Mouse (Mus musculus) hindbrain, embryonic 14.5 days (tissue): ENCODE results near the gene Raph1. TPM values are rescaled to one million over a fixed set of nuclear protein-coding genes. Genes with fewer than 3 reads are reported as not detected.

Experiments
- ATAC-seq: fragments of 200-750 bp; cut with Nextera tagmentation; 2 replicates; pipeline ENCODE4 v1.8.0; 2017; ENCODE audit warnings: moderate number of reproducible peaks, mild to moderate bottlenecking, moderate TSS enrichment, moderate library complexity; ENCODE audit not compliant: low FRiP score
- DNase-seq: peaks from one replicate; pipeline ENCODE4 v3.0.0-alpha.2; 2015; ENCODE audit warnings: low spot score
- H3K27ac ChIP-seq: fragments of 300-500 bp; sonication (generic); 2 replicates; pipeline ENCODE4 v1.5.1; 2014; ENCODE audit warnings: mild to moderate bottlenecking, moderate library complexity
- H3K27me3 ChIP-seq: fragments of 300-500 bp; sonication (generic); 2 replicates; pipeline ENCODE4 v1.6.1; 2014; ENCODE audit warnings: mild to moderate bottlenecking, low read length, mixed read lengths; ENCODE audit not compliant: control insufficient read depth, insufficient read depth
- H3K36me3 ChIP-seq: fragments of 300-500 bp; sonication (generic); replicated peaks from 2 replicates; pipeline ENCODE4 v1.6.1; 2014; ENCODE audit not compliant: control insufficient read depth, insufficient read depth
- H3K4me1 ChIP-seq: fragments of 300-500 bp; sonication (generic); replicated peaks from 2 replicates; pipeline ENCODE4 v1.6.1; 2014; ENCODE audit warnings: antibody characterized with exemption, low read length, mixed read lengths; ENCODE audit not compliant: control insufficient read depth, insufficient read depth
- H3K4me2 ChIP-seq: fragments of 300-500 bp; sonication (generic); replicated peaks from 2 replicates; pipeline ENCODE4 v1.6.1; 2014; ENCODE audit warnings: mild to moderate bottlenecking, moderate library complexity
- H3K4me3 ChIP-seq: fragments of 300-500 bp; sonication (generic); replicated peaks from 2 replicates; pipeline ENCODE4 v1.5.1; 2014; ENCODE audit warnings: mild to moderate bottlenecking, low read length
- H3K9ac ChIP-seq: fragments of 300-500 bp; sonication (generic); 2 replicates; pipeline ENCODE4 v1.6.1; 2014
- H3K9me3 ChIP-seq: fragments of 300-500 bp; sonication (generic); 2 replicates; pipeline ENCODE4 v1.6.1; 2016; ENCODE audit warnings: low read length; ENCODE audit not compliant: control insufficient read depth
- WGBS: fragments of 180-500 bp; shearing (Covaris S2); extraction: QIAGEN DNeasy Blood & Tissue Kit; methylation state at CpG from one replicate; pipeline ENCODE4 v1.1.7; 2014; 5-methylcytosine and 5-hydroxymethylcytosine counted together
- polyA plus RNA-seq: library from polyadenylated mRNA; unstranded; fragments of >200 nt; fragmentation: Nextera tagmentation; extraction: Ambion mirVana; gene quantifications from 2 replicates; pipeline ENCODE4 v1.2.1, GENCODE M21; 2014

Gene Raph1
- 34.9 and 36.7 TPM in 2 replicates for polyA plus RNA-seq

DNA sequence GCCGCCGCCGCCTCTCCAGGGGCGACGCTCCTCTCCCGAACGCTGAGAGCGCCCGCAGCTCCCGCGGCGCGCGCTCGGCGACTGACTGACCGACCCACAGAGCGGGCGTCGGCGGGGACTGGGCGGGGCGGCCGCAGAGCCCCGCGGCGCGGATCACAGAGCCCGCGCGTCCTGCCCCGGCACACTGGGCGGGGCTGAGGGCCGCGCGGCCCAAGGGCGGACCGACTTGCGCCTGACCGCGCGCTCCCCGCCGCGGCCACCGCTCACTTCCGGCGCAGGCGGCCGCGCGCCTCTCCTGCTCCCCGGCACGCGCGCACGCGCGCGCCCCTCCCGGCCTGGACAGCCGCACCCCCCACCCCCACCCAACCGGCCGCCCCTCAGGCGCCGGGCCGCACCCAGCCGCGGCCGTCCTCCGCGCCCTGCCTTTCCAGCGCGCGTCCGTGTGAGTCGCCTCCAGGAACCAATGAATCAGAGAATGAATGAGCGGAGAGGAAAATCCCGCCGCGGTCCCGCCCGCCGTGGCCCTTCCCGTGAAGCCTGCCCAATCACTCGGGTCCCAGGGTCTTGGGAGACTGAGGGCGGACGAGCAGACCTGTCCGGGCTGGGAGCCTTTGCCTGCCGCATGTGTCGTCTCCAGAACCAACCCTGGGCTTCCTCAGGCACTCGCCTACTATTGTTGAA lies at the start of gene Raph1:
Gene Raph1, minus strand, starts transcription at position 474 of the 681 bp plus-strand sequence.
- H3K9me3 ChIP-seq = no peaks in the 10 kb centered on the region
- peak within 1 kb of the TSS; percentile 100 for H3K27ac ChIP-seq
- H3K4me1 ChIP-seq = peaks cover 12% of the 10 kb centered on the region
- 0 out of 2 replicates have a peak, but pooled peaks cover under 1% of the 10 kb centered on the region for H3K36me3 ChIP-seq
- DNase-seq (peak; percentile 85), ATAC-seq (peak; percentile 97)
- H3K4me3 ChIP-seq = peak within 1 kb of the TSS; percentile 98
- H3K4me2 ChIP-seq = peak within 1 kb of the TSS; percentile 59
- H3K27me3 ChIP-seq = no peaks in the 10 kb centered on the region
- peak within 1 kb of the TSS; percentile 99 for H3K9ac ChIP-seq
- under 1% methylated on average over 71 of the region's 92 CpGs for WGBS

DNA sequence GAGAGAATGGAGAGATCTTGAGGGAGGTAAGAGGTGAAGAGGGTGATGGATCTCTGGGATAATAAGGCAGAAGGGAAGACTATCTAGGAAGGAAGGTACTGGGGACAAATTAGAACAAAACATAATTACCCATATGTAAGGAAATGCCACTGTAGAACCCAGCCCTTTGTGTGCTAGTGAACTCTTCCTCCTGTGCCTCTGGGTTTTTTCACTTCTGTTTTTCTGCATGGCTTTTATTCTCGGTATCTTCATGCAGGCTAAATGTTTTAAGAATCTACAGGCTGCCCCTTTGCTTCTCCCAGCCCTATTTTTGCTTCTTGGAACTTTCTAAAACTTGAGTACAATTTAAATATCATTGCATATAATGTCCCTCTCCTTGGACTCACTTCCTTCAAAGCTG lies 48.8 kb upstream of the Raph1 start:
- Histone ChIP-seq H3K4me3 (no peak overlapping the region), H3K27ac (no peak overlapping the region), H3K9ac (no peak overlapping the region), H3K36me3 (no peaks in the 10 kb centered on the region), H3K9me3 (no peaks in the 10 kb centered on the region), H3K27me3 (no peaks in the 10 kb centered on the region), H3K4me1 (no peaks in the 10 kb centered on the region), H3K4me2 (no peak overlapping the region)
- no peak for ATAC-seq
- 90% methylated on average over 1 of the region's 1 CpGs for WGBS
- DNase-seq = no peak

DNA sequence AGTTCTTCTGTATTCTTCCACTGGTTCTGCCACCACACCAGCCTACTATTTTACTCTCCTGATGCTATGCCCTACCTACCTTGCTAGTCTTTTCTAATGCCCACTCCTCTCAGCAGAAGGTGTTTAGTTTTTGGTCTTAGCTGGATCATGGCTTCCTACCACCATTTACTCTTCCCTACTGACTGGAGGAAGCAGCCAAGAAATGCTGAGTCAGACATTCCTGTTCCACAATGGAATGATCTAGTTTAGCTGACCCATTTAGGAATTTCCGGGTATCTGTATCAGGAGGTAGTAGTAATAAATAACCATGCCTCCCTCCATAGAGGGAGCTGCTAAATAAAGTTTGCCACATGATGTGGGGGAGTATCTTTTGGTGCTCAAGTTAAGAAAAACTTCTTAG lies 48.0 kb upstream of the Raph1 start:
- H3K9ac ChIP-seq = no peak overlapping the region
- no peak overlapping the region for H3K27ac ChIP-seq
- no peak overlapping the region for H3K4me3 ChIP-seq
- ATAC-seq (no peak), DNase-seq (no peak)
- 83% methylated on average over 1 of the region's 1 CpGs for WGBS
- H3K4me2 ChIP-seq = no peak overlapping the region
- H3K36me3 ChIP-seq = no peaks in the 10 kb centered on the region
- no peaks in the 10 kb centered on the region for H3K27me3 ChIP-seq
- no peaks in the 10 kb centered on the region for H3K4me1 ChIP-seq
- H3K9me3 ChIP-seq = no peaks in the 10 kb centered on the region

DNA sequence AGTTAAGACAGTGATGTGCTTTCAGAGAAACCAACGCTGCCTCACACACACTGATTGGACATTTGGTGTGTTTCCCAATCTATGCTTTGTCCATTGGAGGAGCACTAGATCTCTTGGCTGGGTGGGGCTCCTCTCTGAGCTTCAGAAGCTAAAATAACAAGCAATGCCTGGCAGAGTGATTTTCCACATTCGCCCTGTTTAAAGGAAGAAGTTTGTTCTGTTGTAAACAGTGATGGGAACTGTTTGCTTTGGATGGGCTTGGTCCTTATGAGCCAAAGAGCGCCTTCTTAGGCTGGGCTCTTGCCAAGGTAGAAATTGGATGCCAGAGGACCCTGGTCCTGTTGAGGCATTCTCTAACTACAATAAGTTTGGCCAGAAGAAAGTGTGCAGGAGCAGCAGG lies 45.1 kb upstream of the Raph1 start:
- Histone ChIP-seq H3K9me3 (no peaks in the 10 kb centered on the region), H3K4me3 (no peak overlapping the region), H3K36me3 (no peaks in the 10 kb centered on the region), H3K4me2 (no peak overlapping the region), H3K27me3 (no peaks in the 10 kb centered on the region), H3K9ac (no peak overlapping the region), H3K4me1 (no peaks in the 10 kb centered on the region), H3K27ac (no peak overlapping the region)
- no peak for ATAC-seq
- DNase-seq = no peak
- 95% methylated on average over 3 of the region's 3 CpGs for WGBS

DNA sequence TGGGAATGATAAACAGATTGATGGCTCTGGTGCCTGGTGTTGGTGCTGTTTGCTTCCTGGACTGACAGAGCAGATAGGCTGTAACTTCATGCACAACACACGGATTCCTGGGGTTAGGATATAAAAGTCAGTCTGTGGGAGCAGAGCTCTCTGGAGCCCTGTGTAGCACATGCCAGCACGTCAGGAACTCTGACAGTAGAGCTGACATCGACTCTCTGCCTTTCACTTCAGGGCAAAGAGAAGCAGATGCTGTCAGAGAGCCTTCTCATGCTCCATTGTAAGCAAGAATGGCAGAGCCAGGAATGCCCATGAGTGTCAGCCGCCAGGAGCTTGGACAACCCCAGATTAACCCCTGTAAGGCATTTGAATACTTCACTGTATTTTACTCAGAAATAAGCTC lies 43.7 kb upstream of the Raph1 start:
- no peak overlapping the region for H3K4me3 ChIP-seq
- WGBS = 63% methylated on average over 4 of the region's 4 CpGs
- H3K9me3 ChIP-seq = no peaks in the 10 kb centered on the region
- no peak overlapping the region for H3K9ac ChIP-seq
- H3K4me2 ChIP-seq = no peak overlapping the region
- no peak overlapping the region for H3K27ac ChIP-seq
- no peaks in the 10 kb centered on the region for H3K36me3 ChIP-seq
- H3K4me1 ChIP-seq = no peaks in the 10 kb centered on the region
- ATAC-seq (no peak), DNase-seq (no peak)
- no peaks in the 10 kb centered on the region for H3K27me3 ChIP-seq

DNA sequence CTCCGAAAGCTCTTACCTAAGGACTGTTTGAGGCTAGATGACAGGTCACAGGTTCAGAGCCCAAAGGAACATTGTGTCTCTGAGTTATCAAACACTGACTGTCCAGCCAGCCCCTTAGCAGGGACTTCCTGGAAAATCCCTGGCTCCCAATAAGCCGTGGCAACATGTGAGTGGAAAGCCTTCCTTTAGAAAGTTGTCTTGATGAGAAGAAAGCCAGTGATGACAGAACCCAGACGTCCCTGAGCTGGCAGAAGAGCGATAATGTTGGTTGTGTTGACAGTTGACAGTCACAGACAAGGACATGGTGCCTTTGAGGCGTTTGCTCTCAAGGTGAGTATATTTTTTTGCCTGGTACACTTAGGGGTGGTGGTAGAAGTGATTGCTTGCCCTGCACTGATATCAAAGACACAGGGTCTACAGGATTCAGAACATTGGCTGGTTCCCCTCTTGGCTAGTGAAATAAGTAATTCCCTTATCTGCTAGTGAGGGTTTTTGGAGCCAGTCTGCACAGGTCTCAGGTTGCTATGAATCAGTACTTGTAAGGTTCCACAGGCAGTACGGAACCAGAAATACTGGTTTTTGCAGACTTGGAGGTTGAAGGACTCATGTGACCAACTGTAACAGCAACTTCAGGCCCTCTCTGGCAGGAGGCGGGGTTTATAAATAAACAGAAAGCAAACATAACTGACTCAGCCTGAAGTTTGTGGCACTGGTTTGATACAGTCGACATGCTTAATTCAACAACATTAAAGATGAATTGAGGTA lies 42.3 kb upstream of the Raph1 start:
- Histone ChIP-seq H3K36me3 (no peaks in the 10 kb centered on the region), H3K9ac (no peak overlapping the region), H3K4me2 (no peak overlapping the region), H3K27me3 (no peaks in the 10 kb centered on the region), H3K9me3 (no peaks in the 10 kb centered on the region), H3K4me3 (no peak overlapping the region), H3K27ac (no peak overlapping the region), H3K4me1 (no peaks in the 10 kb centered on the region)
- ATAC-seq (no peak), DNase-seq (no peak)
- WGBS = 91% methylated on average over 8 of the region's 8 CpGs

DNA sequence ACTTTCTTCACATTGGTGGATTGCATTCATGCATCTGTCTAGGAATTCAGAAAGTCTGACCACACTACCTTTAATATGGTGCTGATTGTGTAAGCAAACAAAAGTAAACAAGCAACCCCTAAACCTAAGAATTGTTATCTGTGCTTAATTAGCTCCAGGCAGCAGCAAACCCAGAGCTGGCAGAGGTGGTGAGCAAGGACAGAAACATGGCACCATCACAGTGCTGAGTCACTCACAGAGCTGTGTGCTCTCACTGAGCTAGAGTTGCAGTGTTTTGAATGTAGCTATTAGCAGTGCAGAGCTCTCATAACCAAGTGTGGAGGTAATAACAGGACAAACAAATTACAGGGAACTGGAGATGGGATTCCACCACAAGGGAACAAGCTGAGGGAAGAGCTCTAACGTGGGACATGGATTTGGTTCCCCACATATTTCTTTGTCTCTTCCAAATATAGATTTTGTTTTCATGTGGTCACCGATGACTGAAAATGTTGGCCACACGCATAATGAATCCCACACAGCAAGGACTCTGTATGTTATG lies 37.6 kb upstream of the Raph1 start:
- H3K36me3 ChIP-seq = no peaks in the 10 kb centered on the region
- DNase-seq (no peak), ATAC-seq (no peak)
- H3K4me1 ChIP-seq = no peaks in the 10 kb centered on the region
- no peak overlapping the region for H3K9ac ChIP-seq
- H3K27ac ChIP-seq = no peak overlapping the region
- no peak overlapping the region for H3K4me2 ChIP-seq
- H3K4me3 ChIP-seq = no peak overlapping the region
- WGBS = 87% methylated on average over 3 of the region's 3 CpGs
- H3K9me3 ChIP-seq = no peaks in the 10 kb centered on the region
- H3K27me3 ChIP-seq = no peaks in the 10 kb centered on the region

DNA sequence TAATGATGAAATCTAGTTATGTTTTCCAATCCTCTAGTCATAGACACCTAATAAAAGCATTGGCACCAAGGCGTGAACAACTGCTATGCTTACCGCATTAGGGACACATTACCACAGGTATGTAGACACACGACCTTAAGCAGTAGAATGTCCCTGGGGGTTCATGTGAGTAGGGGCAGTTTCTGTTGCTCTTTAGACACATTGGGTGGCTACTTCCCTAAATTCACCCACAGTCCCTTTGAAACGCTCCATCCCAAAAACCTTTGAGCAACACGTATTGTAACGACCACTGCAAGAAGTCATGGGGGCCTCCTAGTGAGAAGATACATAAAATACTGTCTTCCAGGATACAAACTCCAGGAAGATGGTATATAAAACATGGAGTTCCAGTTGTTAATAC lies 33.8 kb upstream of the Raph1 start:
- H3K9me3 ChIP-seq = no peaks in the 10 kb centered on the region
- no peak overlapping the region for H3K27ac ChIP-seq
- H3K9ac ChIP-seq = no peak overlapping the region
- H3K27me3 ChIP-seq = no peaks in the 10 kb centered on the region
- no peak overlapping the region for H3K4me3 ChIP-seq
- no peak for DNase-seq
- no peaks in the 10 kb centered on the region for H3K36me3 ChIP-seq
- H3K4me2 ChIP-seq = no peak overlapping the region
- ATAC-seq = no peak
- WGBS = 93% methylated on average over 6 of the region's 6 CpGs
- H3K4me1 ChIP-seq = no peaks in the 10 kb centered on the region

DNA sequence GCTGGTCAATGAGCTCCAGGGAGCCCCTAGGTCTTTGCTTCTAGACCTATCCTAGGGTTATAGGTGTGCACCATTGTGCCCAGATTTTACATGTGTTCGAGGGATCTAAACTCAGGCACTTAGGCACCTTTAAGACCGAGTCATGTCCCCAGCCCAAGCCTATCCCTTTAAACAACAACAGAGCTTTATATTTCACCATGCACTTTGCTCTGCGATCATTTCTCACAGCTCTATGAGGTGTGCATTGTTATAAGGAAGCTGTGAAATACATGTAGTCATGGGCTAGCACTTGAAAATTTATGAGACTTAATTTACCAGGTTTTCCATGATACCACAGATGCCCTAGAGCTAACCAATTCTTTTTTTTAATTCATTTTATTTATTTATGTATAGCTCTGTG lies 33.0 kb upstream of the Raph1 start:
- Histone ChIP-seq H3K27me3 (no peaks in the 10 kb centered on the region), H3K4me1 (no peaks in the 10 kb centered on the region), H3K4me3 (no peak overlapping the region), H3K9me3 (no peaks in the 10 kb centered on the region), H3K27ac (no peak overlapping the region), H3K9ac (no peak overlapping the region), H3K36me3 (no peaks in the 10 kb centered on the region), H3K4me2 (no peak overlapping the region)
- no peak for ATAC-seq
- no peak for DNase-seq
- WGBS = 93% methylated on average over 3 of the region's 3 CpGs
